Mouse (Mus musculus): Measurements from ENCODE around the gene Sbno2. TPM values are rescaled to one million over a fixed set of nuclear protein-coding genes. Genes with fewer than 3 reads are reported as not detected.

The Sbno2 gene
- polyA plus RNA-seq, 1 experiment from 2014 or later = 14.9 TPM

DNA sequence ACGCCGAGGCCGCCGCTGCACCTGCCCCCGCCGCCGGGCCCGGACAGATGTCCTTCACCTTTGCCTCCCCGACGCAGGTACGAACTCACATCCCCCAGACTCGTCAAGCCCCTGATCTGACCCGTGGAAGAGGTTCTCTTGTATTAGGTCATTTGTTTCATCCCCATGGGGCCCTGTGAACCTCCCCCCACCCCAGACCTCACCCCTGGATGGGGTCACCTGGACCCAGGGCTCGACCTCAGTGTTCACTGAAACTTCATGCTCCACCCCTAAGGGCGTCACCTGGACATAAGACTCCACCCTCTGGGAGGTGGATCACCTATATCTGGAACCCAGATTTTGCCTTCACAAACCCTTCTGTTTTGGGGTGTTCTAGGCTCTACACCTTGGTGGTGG, 37.2 kb upstream of the Sbno2 start:
- peaks cover 46% of the 10 kb centered on the region for H3K4me1 ChIP-seq (replicated peaks; ENCODE audit: control insufficient read depth, insufficient read depth, low read length)
- H3K4me3 ChIP-seq (replicated peaks; ENCODE audit: low read length) = peak overlapping the region; percentile 90
- H3K9me3 ChIP-seq (ENCODE audit: control insufficient read depth, low read length) = no peaks in the 10 kb centered on the region
- no peak for ATAC-seq
- peak overlapping the region; percentile 99 for H3K4me2 ChIP-seq (ENCODE audit: low read length)
- under 1% methylated on average over 15 of the region's 15 CpGs for WGBS
- no peaks in the 10 kb centered on the region for H3K27me3 ChIP-seq (replicated peaks; ENCODE audit: control insufficient read depth, insufficient read depth, low read length)
- H3K36me3 ChIP-seq (ENCODE audit: control insufficient read depth, insufficient read depth) = no peaks in the 10 kb centered on the region
- peak overlapping the region; percentile 74 for H3K27ac ChIP-seq (ENCODE audit: low read length)
- peak overlapping the region; percentile 93 for H3K9ac ChIP-seq (replicated peaks; ENCODE audit: low read depth, low read length)

DNA sequence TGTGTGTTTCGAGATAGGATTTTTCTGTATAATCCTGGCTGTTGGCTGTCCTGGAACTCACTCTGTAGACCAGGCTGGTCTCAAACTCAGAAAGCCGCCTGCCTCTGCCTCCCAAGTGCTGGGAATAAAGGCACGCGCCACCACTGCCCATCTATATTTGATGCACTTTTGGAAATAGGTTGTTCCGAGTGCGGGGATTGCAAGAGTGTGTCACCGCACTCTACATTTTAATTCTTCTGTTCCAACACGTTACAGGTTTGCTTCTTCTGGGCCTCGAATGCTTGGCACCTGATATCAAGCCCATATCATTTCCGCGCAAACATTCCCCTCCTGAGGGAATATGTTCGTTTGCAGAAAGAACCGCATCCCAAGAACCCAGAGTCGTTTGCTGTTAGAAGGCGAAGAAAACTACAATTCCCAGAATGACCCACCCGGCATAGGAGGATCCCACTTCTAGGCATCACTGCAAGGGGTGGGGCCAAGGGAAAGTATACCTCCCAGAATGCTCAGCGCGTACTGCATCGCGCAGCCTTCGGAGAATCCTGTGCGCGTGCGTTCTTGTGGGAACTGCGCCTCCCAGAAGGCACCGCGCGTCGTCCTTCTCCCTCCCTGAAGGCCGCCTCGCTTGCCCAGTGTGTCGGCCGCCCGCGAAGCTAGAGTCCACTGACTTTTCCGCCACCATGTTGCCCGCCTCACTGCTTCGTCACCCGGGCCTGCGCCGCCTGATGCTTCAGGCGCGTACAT, 36.6 kb upstream of the Sbno2 start:
- Histone ChIP-seq H3K36me3 (ENCODE audit: control insufficient read depth, insufficient read depth) (no peaks in the 10 kb centered on the region), H3K9ac (replicated peaks; ENCODE audit: low read depth, low read length) (peak overlapping the region; percentile 93), H3K4me2 (ENCODE audit: low read length) (peak overlapping the region; percentile 99), H3K4me1 (replicated peaks; ENCODE audit: control insufficient read depth, insufficient read depth, low read length) (peaks cover 50% of the 10 kb centered on the region), H3K27me3 (replicated peaks; ENCODE audit: control insufficient read depth, insufficient read depth, low read length) (no peaks in the 10 kb centered on the region), H3K4me3 (replicated peaks; ENCODE audit: low read length) (peak overlapping the region; percentile 90), H3K9me3 (ENCODE audit: control insufficient read depth, low read length) (no peaks in the 10 kb centered on the region), H3K27ac (ENCODE audit: low read length) (peak overlapping the region; percentile 90)
- under 1% methylated on average over 43 of the region's 43 CpGs for WGBS
- peak; percentile 89 for ATAC-seq

DNA sequence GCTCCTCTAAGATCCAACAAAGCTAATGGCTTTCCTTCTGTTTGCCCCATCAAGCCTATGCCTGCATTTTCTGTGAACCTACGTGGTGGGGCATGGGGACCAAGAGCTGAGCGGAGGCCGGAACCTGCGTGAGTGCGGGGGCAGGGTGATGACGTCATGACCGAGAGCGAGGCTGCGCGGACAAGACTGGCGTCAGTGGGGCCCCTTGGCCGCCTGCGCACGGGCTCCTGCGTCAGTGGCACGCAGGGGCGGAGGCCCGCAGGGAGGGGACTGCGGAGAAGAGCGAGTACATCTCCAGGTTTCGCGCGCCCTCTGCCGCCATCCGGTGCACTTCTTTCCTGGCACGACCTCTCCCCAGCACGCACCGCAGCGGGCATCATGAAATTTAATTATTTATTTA, 35.9 kb upstream of the Sbno2 start:
- Histone ChIP-seq H3K9ac (replicated peaks; ENCODE audit: low read depth, low read length) (peak overlapping the region; percentile 38), H3K36me3 (ENCODE audit: control insufficient read depth, insufficient read depth) (no peaks in the 10 kb centered on the region), H3K4me3 (replicated peaks; ENCODE audit: low read length) (peak overlapping the region; percentile 90), H3K4me1 (replicated peaks; ENCODE audit: control insufficient read depth, insufficient read depth, low read length) (peaks cover 57% of the 10 kb centered on the region), H3K27ac (ENCODE audit: low read length) (peak overlapping the region; percentile 90), H3K27me3 (replicated peaks; ENCODE audit: control insufficient read depth, insufficient read depth, low read length) (no peaks in the 10 kb centered on the region), H3K4me2 (ENCODE audit: low read length) (peak overlapping the region; percentile 99), H3K9me3 (ENCODE audit: control insufficient read depth, low read length) (no peaks in the 10 kb centered on the region)
- peak; percentile 58 for ATAC-seq
- WGBS = under 1% methylated on average over 29 of the region's 29 CpGs

DNA sequence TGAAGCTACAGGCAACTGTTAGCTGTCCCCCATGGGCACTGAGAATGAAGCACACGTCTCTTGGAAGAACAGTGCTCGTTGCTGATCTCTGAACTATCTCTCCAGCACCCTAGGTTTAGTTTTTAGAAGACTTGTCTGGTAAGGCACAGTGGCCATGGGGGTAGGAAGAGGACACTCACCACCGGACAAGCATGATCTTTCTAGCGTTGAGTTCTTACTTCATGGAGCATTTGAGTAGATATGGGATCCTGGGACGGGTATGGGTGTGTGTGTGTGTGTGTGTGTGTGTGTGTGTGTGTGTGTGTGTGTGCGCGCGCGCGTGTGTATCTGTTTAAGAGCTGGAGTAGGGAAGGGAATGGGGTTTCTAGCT, 35.3 kb upstream of the Sbno2 start, which contains the start of gene Cbarp:
Cbarp (minus strand) TSS at position 170 of the 370 bp plus-strand sequence.
- Histone ChIP-seq H3K27me3 (replicated peaks; ENCODE audit: control insufficient read depth, insufficient read depth, low read length) (no peaks in the 10 kb centered on the region), H3K4me1 (replicated peaks; ENCODE audit: control insufficient read depth, insufficient read depth, low read length) (peaks cover 55% of the 10 kb centered on the region), H3K27ac (ENCODE audit: low read length) (peak within 1 kb of the TSS; percentile 90), H3K9me3 (ENCODE audit: control insufficient read depth, low read length) (no peaks in the 10 kb centered on the region), H3K36me3 (ENCODE audit: control insufficient read depth, insufficient read depth) (no peaks in the 10 kb centered on the region), H3K4me3 (replicated peaks; ENCODE audit: low read length) (peak within 1 kb of the TSS; percentile 90), H3K4me2 (ENCODE audit: low read length) (peak within 1 kb of the TSS; percentile 99), H3K9ac (replicated peaks; ENCODE audit: low read depth, low read length) (peak within 1 kb of the TSS; percentile 38)
- WGBS = 73% methylated on average over 10 of the region's 10 CpGs
- no peak for ATAC-seq

DNA sequence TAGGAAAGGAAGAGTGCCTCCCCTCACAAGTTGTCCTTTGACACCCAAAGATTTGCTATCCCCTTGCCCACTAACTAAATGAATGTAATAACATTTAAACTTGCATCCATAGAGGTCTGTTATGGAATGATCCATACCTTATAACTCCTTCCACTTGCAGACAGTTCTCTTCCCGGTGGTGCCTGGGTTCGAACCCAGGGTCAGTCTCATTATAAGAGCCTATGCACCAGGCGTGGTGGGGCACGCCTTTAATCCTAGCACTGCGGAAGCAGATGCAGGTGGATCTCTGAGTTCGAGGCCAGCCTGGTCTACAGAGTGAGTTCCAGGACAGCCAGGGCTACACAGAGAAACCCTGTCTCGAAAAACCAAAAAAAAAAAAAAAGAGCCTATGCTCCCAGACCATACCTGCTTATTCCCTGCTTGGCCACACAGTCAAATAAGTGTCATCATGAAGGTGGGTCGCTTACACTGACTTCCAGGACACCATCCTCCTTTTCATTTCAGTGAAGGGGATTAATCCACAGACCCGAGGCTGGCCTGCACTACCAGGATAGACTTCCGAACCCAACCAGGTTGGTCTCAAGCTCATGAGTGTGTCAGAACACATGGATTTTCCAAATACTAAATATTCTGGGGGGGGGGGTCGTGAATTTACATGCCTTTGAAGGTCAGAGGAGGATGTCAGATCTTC, 34.7 kb upstream of the Sbno2 start:
- no peak overlapping the region for H3K4me2 ChIP-seq (ENCODE audit: low read length)
- no peak overlapping the region for H3K27ac ChIP-seq (ENCODE audit: low read length)
- no peak for ATAC-seq
- no peaks in the 10 kb centered on the region for H3K9me3 ChIP-seq (ENCODE audit: control insufficient read depth, low read length)
- no peak overlapping the region for H3K4me3 ChIP-seq (replicated peaks; ENCODE audit: low read length)
- WGBS = 71% methylated on average over 10 of the region's 11 CpGs
- H3K36me3 ChIP-seq (ENCODE audit: control insufficient read depth, insufficient read depth) = peaks cover 2% of the 10 kb centered on the region; the same call in 1 of the 2 replicates
- H3K27me3 ChIP-seq (replicated peaks; ENCODE audit: control insufficient read depth, insufficient read depth, low read length) = no peaks in the 10 kb centered on the region
- H3K9ac ChIP-seq (replicated peaks; ENCODE audit: low read depth, low read length) = no peak overlapping the region
- H3K4me1 ChIP-seq (replicated peaks; ENCODE audit: control insufficient read depth, insufficient read depth, low read length) = peaks cover 52% of the 10 kb centered on the region

DNA sequence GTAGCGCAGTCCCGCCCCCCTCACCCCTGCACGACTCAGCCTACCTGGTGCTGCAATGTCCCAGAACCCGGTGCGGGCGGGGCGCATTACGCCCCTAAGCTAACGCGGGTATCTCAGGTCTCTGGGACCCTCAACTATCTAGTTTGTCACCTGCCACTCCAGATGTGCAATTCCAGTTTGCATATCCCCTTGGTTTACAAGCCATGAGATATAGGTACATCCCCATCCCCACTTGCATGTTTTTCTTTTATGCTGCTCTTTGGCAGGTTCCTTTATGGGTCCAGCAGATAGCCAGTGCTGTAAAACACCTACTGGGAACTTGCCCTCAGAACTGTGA, 34.0 kb upstream of the Sbno2 start:
- WGBS = under 1% methylated on average over 10 of the region's 10 CpGs
- peaks cover 52% of the 10 kb centered on the region for H3K4me1 ChIP-seq (replicated peaks; ENCODE audit: control insufficient read depth, insufficient read depth, low read length)
- peaks cover 6% of the 10 kb centered on the region; the same call in 1 of the 2 replicates for H3K36me3 ChIP-seq (ENCODE audit: control insufficient read depth, insufficient read depth)
- H3K9me3 ChIP-seq (ENCODE audit: control insufficient read depth, low read length) = no peaks in the 10 kb centered on the region
- no peaks in the 10 kb centered on the region for H3K27me3 ChIP-seq (replicated peaks; ENCODE audit: control insufficient read depth, insufficient read depth, low read length)
- H3K4me2 ChIP-seq (ENCODE audit: low read length) = peak overlapping the region; percentile 93
- peak overlapping the region; percentile 87 for H3K9ac ChIP-seq (replicated peaks; ENCODE audit: low read depth, low read length)
- ATAC-seq = no peak
- peak overlapping the region; percentile 93 for H3K27ac ChIP-seq (ENCODE audit: low read length)
- peak overlapping the region; percentile 87 for H3K4me3 ChIP-seq (replicated peaks; ENCODE audit: low read length)

DNA sequence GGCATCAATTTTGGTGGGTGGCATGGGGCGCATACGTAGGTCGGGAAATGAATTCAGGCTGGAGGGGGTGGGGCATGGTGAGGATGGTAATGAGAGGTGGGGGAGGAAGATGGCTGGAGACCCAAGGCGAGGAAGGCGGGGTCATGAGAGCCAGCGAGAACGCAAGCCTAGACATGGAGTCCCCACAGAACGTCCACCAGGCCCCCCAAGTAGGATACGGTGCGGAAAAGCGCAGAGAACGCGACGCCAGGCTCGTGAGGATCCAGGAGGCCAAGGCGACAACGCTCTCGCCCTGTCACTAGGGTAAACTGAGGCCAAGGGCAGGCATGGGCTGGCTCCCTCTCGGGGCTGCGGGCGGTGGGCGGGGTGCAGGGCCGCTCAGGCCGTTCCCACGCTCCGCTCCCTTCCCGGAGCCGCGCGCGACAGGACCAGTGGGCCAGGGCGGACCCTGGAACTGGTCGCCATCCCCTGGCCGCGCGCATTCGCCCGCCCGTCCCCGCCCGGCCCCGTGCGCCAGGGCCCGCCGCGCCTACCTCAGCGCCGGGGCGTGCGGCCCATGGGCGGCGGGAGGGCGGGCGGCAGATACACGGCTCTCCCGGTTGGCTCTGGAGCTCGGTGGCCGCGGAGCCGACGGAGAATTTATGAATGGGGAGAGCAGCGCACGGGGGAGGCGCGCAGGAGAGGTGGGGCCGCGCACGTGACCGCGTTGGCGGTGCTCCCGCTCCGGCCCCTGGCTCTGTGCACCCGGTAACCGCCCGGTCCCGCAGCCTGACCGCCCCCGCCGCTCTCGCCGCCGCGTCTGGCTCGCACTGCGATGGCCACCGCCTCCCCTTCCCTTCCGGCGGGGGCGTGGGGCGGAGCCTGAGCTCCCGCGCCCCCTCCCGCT, 33.4 kb upstream of the Sbno2 start, which contains the start of gene Atp5d:
Atp5d (plus strand) TSS at position 80 of the 886 bp plus-strand sequence.
- no peaks in the 10 kb centered on the region for H3K9me3 ChIP-seq (ENCODE audit: control insufficient read depth, low read length)
- peak; percentile 13; the same call in 1 of the 2 replicates for ATAC-seq
- peak within 1 kb of the TSS; percentile 93 for H3K4me2 ChIP-seq (ENCODE audit: low read length)
- peaks cover 11% of the 10 kb centered on the region; the same call in 1 of the 2 replicates for H3K36me3 ChIP-seq (ENCODE audit: control insufficient read depth, insufficient read depth)
- H3K4me1 ChIP-seq (replicated peaks; ENCODE audit: control insufficient read depth, insufficient read depth, low read length) = peaks cover 52% of the 10 kb centered on the region
- under 1% methylated on average over 78 of the region's 94 CpGs for WGBS
- H3K27ac ChIP-seq (ENCODE audit: low read length) = peak within 1 kb of the TSS; percentile 93
- H3K27me3 ChIP-seq (replicated peaks; ENCODE audit: control insufficient read depth, insufficient read depth, low read length) = no peaks in the 10 kb centered on the region
- H3K9ac ChIP-seq (replicated peaks; ENCODE audit: low read depth, low read length) = peak within 1 kb of the TSS; percentile 87
- H3K4me3 ChIP-seq (replicated peaks; ENCODE audit: low read length) = peak within 1 kb of the TSS; percentile 87

DNA sequence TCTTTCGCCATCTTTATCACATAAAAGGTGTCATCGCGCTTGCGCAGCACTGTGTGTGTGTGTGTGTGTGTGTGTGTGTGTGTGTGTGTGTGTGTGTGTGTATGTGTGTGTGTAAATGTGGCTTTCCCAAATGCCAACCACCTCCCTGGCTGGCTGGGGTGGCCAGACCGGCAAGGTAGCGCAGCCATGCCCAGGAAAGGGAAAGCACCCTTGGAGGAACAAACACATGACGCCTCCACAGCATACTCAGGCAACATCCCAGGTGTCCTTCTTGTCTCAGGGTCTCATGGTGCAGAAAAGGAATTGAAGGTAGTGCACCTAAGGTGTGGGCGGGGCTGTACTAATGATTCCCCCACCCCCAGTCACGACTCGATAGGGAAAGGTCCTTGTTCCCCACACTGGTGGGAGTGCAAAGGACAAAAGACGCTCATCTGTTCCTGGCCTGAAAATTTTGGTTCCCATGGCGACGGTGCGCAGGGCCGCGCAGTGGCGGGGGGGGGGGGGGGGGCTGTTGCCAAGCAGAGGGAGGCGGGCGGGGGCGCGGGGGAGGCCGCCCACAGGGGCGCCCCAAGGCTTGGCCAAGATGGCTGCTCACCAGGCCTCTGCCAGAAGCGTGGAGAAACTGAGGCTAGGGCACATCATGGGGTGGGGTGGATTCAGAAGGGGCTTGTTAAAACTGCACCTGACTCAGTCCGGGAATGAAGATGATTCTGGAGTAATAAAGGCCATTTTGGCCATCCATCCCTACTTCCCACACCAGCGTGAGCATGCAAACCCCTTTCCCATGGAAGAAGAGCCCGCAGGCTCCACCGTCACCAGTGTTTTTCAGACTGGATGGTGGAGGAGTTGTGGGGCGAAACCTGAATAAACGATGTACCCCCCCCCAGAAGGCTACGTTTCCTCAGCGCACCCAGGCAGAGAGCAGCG, 32.5 kb upstream of the Sbno2 start:
- no peak for ATAC-seq
- peak overlapping the region; percentile 87 for H3K4me3 ChIP-seq (replicated peaks; ENCODE audit: low read length)
- peak overlapping the region; percentile 93 for H3K27ac ChIP-seq (ENCODE audit: low read length)
- H3K9ac ChIP-seq (replicated peaks; ENCODE audit: low read depth, low read length) = peak overlapping the region; percentile 87
- no peaks in the 10 kb centered on the region for H3K27me3 ChIP-seq (replicated peaks; ENCODE audit: control insufficient read depth, insufficient read depth, low read length)
- H3K4me1 ChIP-seq (replicated peaks; ENCODE audit: control insufficient read depth, insufficient read depth, low read length) = peaks cover 49% of the 10 kb centered on the region
- H3K36me3 ChIP-seq (ENCODE audit: control insufficient read depth, insufficient read depth) = peaks cover 13% of the 10 kb centered on the region; the same call in 1 of the 2 replicates
- H3K4me2 ChIP-seq (ENCODE audit: low read length) = peak overlapping the region; percentile 93
- WGBS = 1% methylated on average over 28 of the region's 33 CpGs
- H3K9me3 ChIP-seq (ENCODE audit: control insufficient read depth, low read length) = no peaks in the 10 kb centered on the region

All from forebrain, embryonic 16.5 days (tissue).